Mouse (Mus musculus): ENCODE measurements around the gene Asic3. TPM values are rescaled to one million over a fixed set of nuclear protein-coding genes. Genes with fewer than 3 reads are reported as not detected.

The Asic3 gene
- polyA plus RNA-seq, 1 experiment = not detected

- Histone ChIP-seq H3K9me3 (no peaks in the 10 kb centered on the region), H3K27me3 (replicated peaks) (no peaks in the 10 kb centered on the region), H3K4me3 (replicated peaks) (peak overlapping the region; percentile 99), H3K36me3 (replicated peaks; ENCODE audit: low read length) (peaks cover 34% of the 10 kb centered on the region), H3K4me1 (peaks cover 51% of the 10 kb centered on the region)
- TF ChIP-seq GATA1 (IDR thresholded peaks at IDR 0.05; ENCODE audit: borderline replicate concordance, low read length) (no peak), FLI1 (IDR thresholded peaks at IDR 0.05; ENCODE audit: low read length) (no peak)
These were observed 40.2 kb downstream of the Asic3 start for GRCm38 (mm10) chr5:24453283-24453984.

DNA sequence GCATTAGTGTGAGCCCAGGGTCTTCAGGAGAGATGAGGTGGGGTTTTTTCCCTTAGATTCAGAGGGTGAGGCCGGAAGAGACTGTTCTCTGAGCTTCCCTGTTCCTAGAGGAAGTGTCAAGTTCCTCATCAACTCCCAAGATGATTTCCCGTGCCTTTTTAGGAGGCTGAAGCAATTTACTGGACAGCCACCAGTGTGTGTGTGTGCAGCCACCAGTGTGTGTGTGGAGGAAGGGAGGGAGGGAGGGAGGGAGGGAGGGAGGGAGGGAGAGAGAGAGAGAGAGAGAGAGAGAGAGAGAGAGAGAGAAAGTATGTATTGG is 40.8 kb downstream of the Asic3 start:
- TF ChIP-seq GATA1 (IDR thresholded peaks at IDR 0.05; ENCODE audit: borderline replicate concordance, low read length) (no peak), FLI1 (IDR thresholded peaks at IDR 0.05; ENCODE audit: low read length) (no peak)
- H3K27me3 ChIP-seq (replicated peaks) = no peaks in the 10 kb centered on the region
- peak overlapping the region; percentile 99 for H3K4me3 ChIP-seq (replicated peaks)
- H3K36me3 ChIP-seq (replicated peaks; ENCODE audit: low read length) = peaks cover 34% of the 10 kb centered on the region
- H3K9me3 ChIP-seq = no peaks in the 10 kb centered on the region
- peaks cover 51% of the 10 kb centered on the region for H3K4me1 ChIP-seq

- no peak for TF ChIP-seq GATA1 (IDR thresholded peaks at IDR 0.05; ENCODE audit: borderline replicate concordance, low read length)
- TF ChIP-seq FLI1 (IDR thresholded peaks at IDR 0.05; ENCODE audit: low read length) = no peak
- peaks cover 40% of the 10 kb centered on the region for H3K36me3 ChIP-seq (replicated peaks; ENCODE audit: low read length)
- H3K4me3 ChIP-seq (replicated peaks) = peak overlapping the region; percentile 33
- peaks cover 54% of the 10 kb centered on the region for H3K4me1 ChIP-seq
- H3K9me3 ChIP-seq = no peaks in the 10 kb centered on the region
- no peaks in the 10 kb centered on the region for H3K27me3 ChIP-seq (replicated peaks)
These were observed 41.9 kb downstream of the Asic3 start for GRCm38 (mm10) chr5:24455076-24455475.

DNA sequence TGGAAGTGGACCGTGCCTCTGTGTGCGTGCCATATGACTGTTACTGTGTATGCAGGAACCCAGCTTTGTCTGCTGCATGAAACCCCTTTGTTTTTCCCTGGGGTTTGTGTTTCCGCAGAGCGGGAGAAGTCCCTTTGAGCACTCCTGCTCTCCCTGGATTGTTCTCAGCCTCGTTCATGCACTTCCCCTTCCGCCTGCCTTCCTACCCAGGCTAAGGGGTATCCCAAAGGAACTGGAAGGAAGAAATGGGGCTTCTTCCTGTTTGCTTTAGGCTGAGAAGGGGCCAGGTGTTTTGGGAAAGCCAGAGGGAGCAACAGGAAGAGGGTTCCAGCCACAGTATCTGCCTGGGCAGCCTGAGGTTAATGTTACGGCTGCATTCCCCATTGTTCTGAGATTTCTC is 42.4 kb downstream of the Asic3 start:
- Histone ChIP-seq H3K36me3 (replicated peaks; ENCODE audit: low read length) (peaks cover 44% of the 10 kb centered on the region), H3K9me3 (no peaks in the 10 kb centered on the region), H3K4me3 (replicated peaks) (no peak overlapping the region), H3K27me3 (replicated peaks) (no peaks in the 10 kb centered on the region), H3K4me1 (peaks cover 54% of the 10 kb centered on the region)
- TF ChIP-seq GATA1 (IDR thresholded peaks at IDR 0.05; ENCODE audit: borderline replicate concordance, low read length) = no peak
- TF ChIP-seq FLI1 (IDR thresholded peaks at IDR 0.05; ENCODE audit: low read length) = no peak

DNA sequence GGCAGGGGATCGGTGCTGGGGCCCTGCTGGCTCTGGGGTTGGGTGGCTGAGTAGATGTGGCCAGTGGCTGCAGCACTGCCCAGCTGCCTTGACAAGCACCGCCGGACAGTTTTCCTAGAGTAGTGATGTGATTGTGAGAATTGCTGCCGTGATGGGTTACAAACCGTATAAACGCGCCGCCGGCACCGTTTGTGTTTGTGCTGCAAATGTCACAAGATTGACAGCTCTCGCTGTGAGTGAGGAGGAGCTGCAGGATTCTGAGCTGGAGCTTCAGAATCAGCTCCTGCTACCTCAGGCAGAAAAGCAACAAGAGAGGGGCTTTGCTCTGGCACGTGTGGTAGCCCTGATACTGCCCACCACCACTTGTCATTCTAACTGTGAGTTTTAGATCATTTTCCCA is 53.6 kb downstream of the Asic3 start:
- Histone ChIP-seq H3K27me3 (replicated peaks) (peaks cover 5% of the 10 kb centered on the region), H3K9me3 (no peaks in the 10 kb centered on the region), H3K4me1 (peaks cover 71% of the 10 kb centered on the region), H3K4me3 (replicated peaks) (peak overlapping the region; percentile 29), H3K36me3 (replicated peaks; ENCODE audit: low read length) (peaks cover 38% of the 10 kb centered on the region)
- TF ChIP-seq GATA1 (IDR thresholded peaks at IDR 0.05; ENCODE audit: borderline replicate concordance, low read length) (no peak), FLI1 (IDR thresholded peaks at IDR 0.05; ENCODE audit: low read length) (no peak)

Other genes starting within 250 kb of the Asic3 start
- 2.5 and 6.4 TPM in 2 replicates for gene Nupl2, start 248.4 kb upstream of the Asic3 start, polyA plus RNA-seq (2012; ENCODE audit: insufficient read depth, low replicate concordance)
- gene Kcnh2, start 61.8 kb upstream of the Asic3 start, polyA plus RNA-seq (2012; ENCODE audit: insufficient read depth, low replicate concordance) = 0.10 TPM in 1 of 2 replicates, not detected in the other
- gene Nos3, start 48.6 kb upstream of the Asic3 start, polyA plus RNA-seq (2012; ENCODE audit: insufficient read depth, low replicate concordance) = not detected in 2 replicates
- 1.8 and 4.2 TPM in 2 replicates for gene Atg9b, start 21.2 kb upstream of the Asic3 start, polyA plus RNA-seq (2012; ENCODE audit: insufficient read depth, low replicate concordance)
- 10.6 and 45.2 TPM in 2 replicates for gene Abcb8, start 19.7 kb upstream of the Asic3 start, polyA plus RNA-seq (2012; ENCODE audit: insufficient read depth, low replicate concordance)
- gene Cdk5, start 10.1 kb downstream of the Asic3 start, polyA plus RNA-seq (2012; ENCODE audit: insufficient read depth, low replicate concordance) = 6.0 and 14.5 TPM in 2 replicates
- 14.7 and 31.0 TPM in 2 replicates for gene Slc4a2, start 10.4 kb downstream of the Asic3 start, polyA plus RNA-seq (2012; ENCODE audit: insufficient read depth, low replicate concordance)
- 216 and 275 TPM in 2 replicates for gene Fastk, start 31.9 kb downstream of the Asic3 start, polyA plus RNA-seq (2012; ENCODE audit: insufficient read depth, low replicate concordance)
- 31.6 and 37.8 TPM in 2 replicates for gene Tmub1, start 34.5 kb downstream of the Asic3 start, polyA plus RNA-seq (2012; ENCODE audit: insufficient read depth, low replicate concordance)
- gene Agap3, start 38.8 kb downstream of the Asic3 start, polyA plus RNA-seq (2012; ENCODE audit: insufficient read depth, low replicate concordance) = 117 and 284 TPM in 2 replicates
- gene Gbx1, start 113.8 kb downstream of the Asic3 start, polyA plus RNA-seq (2012; ENCODE audit: insufficient read depth, low replicate concordance) = not detected in 2 replicates
- gene Asb10, start 127.6 kb downstream of the Asic3 start, polyA plus RNA-seq (2012; ENCODE audit: insufficient read depth, low replicate concordance) = not detected in 2 replicates
- gene 4931409K22Rik, start 143.4 kb downstream of the Asic3 start, polyA plus RNA-seq (2012; ENCODE audit: insufficient read depth, low replicate concordance) = not detected in 2 replicates
- gene Abcf2, start 164.1 kb downstream of the Asic3 start, polyA plus RNA-seq (2012; ENCODE audit: insufficient read depth, low replicate concordance) = 49.0 and 53.1 TPM in 2 replicates
- gene Chpf2, start 173.3 kb downstream of the Asic3 start, polyA plus RNA-seq (2012; ENCODE audit: insufficient read depth, low replicate concordance) = 36.1 and 95.0 TPM in 2 replicates
- gene Smarcd3, start 211.0 kb downstream of the Asic3 start, polyA plus RNA-seq (2012; ENCODE audit: insufficient read depth, low replicate concordance) = 0.76 TPM in 1 of 2 replicates, not detected in the other

Measured in megakaryocyte, embryonic 14.5 days (primary cell).